Mouse (Mus musculus) erythroblast, embryonic 14.5 days (primary cell): ENCODE data around the gene Odc1. TPM values are rescaled to one million over a fixed set of nuclear protein-coding genes. Genes with fewer than 3 reads are reported as not detected.

Experiments used
- H3K27me3 ChIP-seq: 2 replicates; pipeline ENCODE4 v1.6.1; 2012; ENCODE audit warnings: inconsistent platforms; ENCODE audit not compliant: control insufficient read depth
- H3K36me3 ChIP-seq: 2 replicates; pipeline ENCODE4 v1.6.1; 2012; ENCODE audit warnings: mild to moderate bottlenecking, inconsistent platforms; ENCODE audit not compliant: control insufficient read depth
- H3K4me1 ChIP-seq: 2 replicates; pipeline ENCODE4 v1.6.1; 2012; ENCODE audit warnings: inconsistent platforms; ENCODE audit not compliant: control insufficient read depth
- H3K4me3 ChIP-seq: replicated peaks from 2 replicates; pipeline ENCODE3; 2012; ENCODE audit warnings: moderate library complexity, mild to moderate bottlenecking, inconsistent platforms
- H3K9me3 ChIP-seq: 2 replicates; pipeline ENCODE4 v1.6.1; 2012; ENCODE audit warnings: low read length, inconsistent platforms, mixed read lengths; ENCODE audit not compliant: control insufficient read depth
- GATA1 ChIP-seq: IDR thresholded peaks from 2 replicates; pipeline ENCODE4 v1.6.1; 2012; ENCODE audit warnings: low read length, inconsistent platforms, mixed read lengths
- TAL1 ChIP-seq: IDR thresholded peaks from 3 replicates; pipeline ENCODE4 v1.6.1; 2012; ENCODE audit warnings: low read length, inconsistent platforms, mixed read lengths
- polyA plus RNA-seq: library from polyadenylated mRNA; stranded (reverse); fragments of >175 nt; gene quantifications from 2 replicates; pipeline ENCODE4 v1.2.3, GENCODE M21; 2012

Gene Odc1
- polyA plus RNA-seq, 1 experiment = 44.9 TPM

- Histone ChIP-seq H3K27me3 (peaks cover 10% of the 10 kb centered on the region), H3K4me1 (peaks cover 13% of the 10 kb centered on the region), H3K9me3 (no peaks in the 10 kb centered on the region), H3K4me3 (no peak overlapping the region), H3K36me3 (no peaks in the 10 kb centered on the region)
- TF ChIP-seq TAL1 (no peak), GATA1 (no peak)
These were observed 30.7 kb downstream of the Odc1 start for GRCm38 (mm10) chr12:17575156-17575910.

GRCm38 (mm10) chr12:17576041-17576440 lies 31.4 kb downstream of the Odc1 start:
- TF ChIP-seq TAL1 (no peak), GATA1 (no peak)
- H3K9me3 ChIP-seq = no peaks in the 10 kb centered on the region
- peaks cover 13% of the 10 kb centered on the region for H3K4me1 ChIP-seq
- no peak overlapping the region for H3K4me3 ChIP-seq
- no peaks in the 10 kb centered on the region for H3K36me3 ChIP-seq
- peaks cover 13% of the 10 kb centered on the region for H3K27me3 ChIP-seq

GRCm38 (mm10) chr12:17578601-17579000 lies 34.0 kb downstream of the Odc1 start:
- Histone ChIP-seq H3K36me3 (no peaks in the 10 kb centered on the region), H3K4me1 (peaks cover 13% of the 10 kb centered on the region), H3K9me3 (no peaks in the 10 kb centered on the region), H3K27me3 (peaks cover 13% of the 10 kb centered on the region), H3K4me3 (no peak overlapping the region)
- TF ChIP-seq TAL1 = no peak
- no peak for TF ChIP-seq GATA1

DNA sequence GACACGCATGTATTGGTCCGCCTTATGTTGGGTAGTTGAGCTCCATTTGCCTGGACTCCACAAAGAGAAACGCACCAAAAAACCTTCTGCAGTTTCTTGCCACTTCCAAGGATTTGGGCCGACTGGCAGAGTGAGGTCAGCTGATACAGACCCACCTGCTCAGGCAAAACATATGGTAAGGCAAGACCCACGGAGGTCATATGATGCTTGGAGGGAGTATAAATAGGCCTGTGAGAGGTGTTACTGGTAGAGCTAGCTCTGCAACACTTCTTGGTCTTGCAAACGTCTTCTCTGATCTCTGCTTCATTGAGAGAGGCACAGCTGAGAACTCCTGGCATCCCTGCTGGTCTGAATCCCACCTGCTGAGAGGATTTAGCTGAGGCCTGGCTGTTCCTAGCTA lies 36.4 kb downstream of the Odc1 start:
- Histone ChIP-seq H3K4me3 (no peak overlapping the region), H3K4me1 (peaks cover 13% of the 10 kb centered on the region), H3K9me3 (no peaks in the 10 kb centered on the region), H3K27me3 (peaks cover 13% of the 10 kb centered on the region), H3K36me3 (no peaks in the 10 kb centered on the region)
- TF ChIP-seq GATA1 (no peak), TAL1 (no peak)

GRCm38 (mm10) chr12:17582406-17582805 lies 37.8 kb downstream of the Odc1 start:
- Histone ChIP-seq H3K9me3 (no peaks in the 10 kb centered on the region), H3K4me1 (peaks cover 12% of the 10 kb centered on the region), H3K4me3 (no peak overlapping the region), H3K36me3 (no peaks in the 10 kb centered on the region), H3K27me3 (peaks cover 11% of the 10 kb centered on the region)
- TF ChIP-seq TAL1 = no peak
- no peak for TF ChIP-seq GATA1

DNA sequence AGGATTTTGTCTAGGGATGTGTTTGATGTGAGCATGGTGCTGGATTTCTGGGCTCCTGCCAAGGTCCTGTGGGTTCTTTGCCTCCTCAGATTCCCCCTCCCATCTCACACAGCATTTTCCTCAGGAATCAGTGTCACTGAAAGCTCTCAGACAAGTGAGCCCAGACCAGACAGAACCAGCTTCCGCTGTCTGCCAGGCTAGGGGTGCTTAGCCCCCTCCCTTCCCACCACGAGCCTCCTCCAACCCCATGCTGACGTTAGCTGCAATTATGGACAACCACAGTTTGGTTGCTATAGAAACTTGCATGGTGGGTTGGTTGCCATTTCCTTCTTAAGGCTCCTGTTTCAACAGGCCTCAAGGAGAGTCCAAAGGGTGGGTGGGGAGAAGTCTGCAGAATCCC lies 39.3 kb downstream of the Odc1 start:
- no peak for TF ChIP-seq GATA1
- no peak for TF ChIP-seq TAL1
- Histone ChIP-seq H3K4me1 (peaks cover 5% of the 10 kb centered on the region), H3K9me3 (no peaks in the 10 kb centered on the region)

DNA sequence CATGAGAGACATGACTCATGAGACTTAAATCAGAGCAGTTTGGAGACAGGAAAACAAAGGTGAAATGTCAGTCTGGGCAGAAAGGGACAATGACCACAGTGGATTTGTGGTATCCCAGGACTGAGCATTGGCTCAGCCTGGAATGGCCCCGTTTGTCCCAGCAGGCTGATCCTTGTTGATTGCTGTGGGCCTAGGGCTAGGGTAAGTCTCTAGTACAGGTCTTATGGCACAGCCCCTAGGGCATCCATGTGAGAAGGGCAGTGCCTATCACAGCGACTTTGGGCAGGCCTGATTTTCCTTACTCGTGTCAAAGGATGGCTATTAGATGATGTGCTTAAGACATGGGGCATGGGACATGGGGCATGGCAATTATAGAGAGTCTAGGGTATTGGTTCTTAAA lies 41.4 kb downstream of the Odc1 start:
- Histone ChIP-seq H3K27me3 (no peaks in the 10 kb centered on the region), H3K4me1 (no peaks in the 10 kb centered on the region), H3K9me3 (no peaks in the 10 kb centered on the region), H3K4me3 (no peak overlapping the region), H3K36me3 (no peaks in the 10 kb centered on the region)
- no peak for TF ChIP-seq TAL1
- no peak for TF ChIP-seq GATA1

More for the DNA sequence above, 39.3 kb downstream of the Odc1 start:
- Histone ChIP-seq H3K36me3 (no peaks in the 10 kb centered on the region), H3K27me3 (peaks cover 9% of the 10 kb centered on the region), H3K4me3 (no peak overlapping the region)

DNA sequence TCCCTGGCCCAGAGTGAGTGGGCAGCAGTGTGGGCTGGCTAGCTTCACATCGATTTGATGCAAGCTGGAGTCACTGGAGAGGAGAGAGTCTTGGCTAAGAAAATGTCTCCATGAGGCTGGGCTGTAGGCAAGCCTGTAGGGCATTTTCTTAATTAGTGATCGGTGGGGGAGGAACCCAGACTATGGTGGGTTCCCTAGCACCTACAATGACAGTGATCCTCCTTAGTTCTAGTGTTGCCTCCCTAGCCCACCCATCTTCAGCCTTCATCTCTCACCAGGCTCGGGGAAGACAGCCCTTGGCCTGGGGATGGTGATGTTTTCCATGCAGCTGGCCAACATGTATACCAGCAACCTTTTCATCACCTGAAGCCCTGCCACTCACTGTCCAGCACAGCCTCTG lies 43.8 kb downstream of the Odc1 start:
- Histone ChIP-seq H3K36me3 (no peaks in the 10 kb centered on the region), H3K9me3 (no peaks in the 10 kb centered on the region), H3K4me1 (no peaks in the 10 kb centered on the region), H3K27me3 (no peaks in the 10 kb centered on the region), H3K4me3 (no peak overlapping the region)
- TF ChIP-seq TAL1 (no peak), GATA1 (no peak)

DNA sequence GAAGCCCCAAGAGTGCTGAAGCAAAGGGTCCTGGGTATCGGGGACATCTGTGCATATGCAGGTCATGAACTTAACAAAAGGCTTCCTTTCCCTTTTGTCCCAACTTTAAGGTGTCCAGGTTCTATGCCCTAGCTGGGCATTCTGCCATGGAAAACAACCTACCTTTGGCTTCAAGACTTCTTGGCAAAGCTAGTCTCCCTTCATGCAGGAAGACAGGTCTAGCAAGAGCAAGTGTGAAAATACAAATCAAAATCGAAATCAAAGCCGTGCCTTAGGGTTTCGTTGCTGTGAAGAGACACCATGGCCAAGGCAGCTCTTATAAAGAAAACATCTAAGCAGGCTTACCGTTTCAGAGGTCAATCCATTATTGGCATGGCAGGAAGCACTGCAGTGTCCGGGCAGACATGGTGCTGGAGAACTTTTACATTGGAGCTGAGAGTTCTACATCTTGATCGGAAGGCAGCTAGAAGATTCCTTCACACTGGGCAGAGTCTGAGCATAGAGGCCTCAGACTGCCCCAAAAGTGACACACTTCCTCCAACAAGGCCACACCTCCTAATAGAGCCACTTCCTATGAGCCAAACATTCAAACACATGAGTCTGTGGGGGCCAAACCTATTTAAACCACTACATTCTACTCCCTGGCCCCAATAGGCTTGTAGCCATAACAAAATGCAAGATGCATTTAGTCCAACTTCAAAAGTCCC lies 44.5 kb downstream of the Odc1 start:
- H3K9me3 ChIP-seq = no peaks in the 10 kb centered on the region
- H3K4me1 ChIP-seq = no peaks in the 10 kb centered on the region
- H3K27me3 ChIP-seq = no peaks in the 10 kb centered on the region
- H3K4me3 ChIP-seq = no peak overlapping the region
- H3K36me3 ChIP-seq = no peaks in the 10 kb centered on the region
- TF ChIP-seq TAL1 = no peak
- no peak for TF ChIP-seq GATA1

GRCm38 (mm10) chr12:17591249-17591648 lies 46.7 kb downstream of the Odc1 start:
- Histone ChIP-seq H3K36me3 (no peaks in the 10 kb centered on the region), H3K4me3 (no peak overlapping the region), H3K4me1 (no peaks in the 10 kb centered on the region), H3K9me3 (no peaks in the 10 kb centered on the region), H3K27me3 (peaks cover 6% of the 10 kb centered on the region)
- TF ChIP-seq TAL1 (no peak), GATA1 (no peak)
